Mouse (Mus musculus) forebrain, postnatal 0 days (tissue): ENCODE results near the gene Cd3eap. TPM values are rescaled to one million over a fixed set of nuclear protein-coding genes. Genes with fewer than 3 reads are reported as not detected.

Experiments used
- ATAC-seq: fragments of 200-750 bp; cut with Nextera tagmentation; 2 replicates; pipeline ENCODE4 v1.8.0; 2017; ENCODE audit warnings: mild to moderate bottlenecking, moderate library complexity
- DNase-seq: peaks from one replicate; pipeline ENCODE4 v3.0.0-alpha.2; 2015
- H3K27ac ChIP-seq: fragments of 300-500 bp; sonication (generic); 2 replicates; pipeline ENCODE4 v1.5.1; 2014; ENCODE audit warnings: low read depth, mild to moderate bottlenecking, antibody characterized with exemption, low read length, moderate library complexity, mixed read lengths
- H3K27me3 ChIP-seq: fragments of 300-500 bp; sonication (generic); 2 replicates; pipeline ENCODE4 v1.6.1; 2014; ENCODE audit warnings: mild to moderate bottlenecking, low read length, mixed read lengths; ENCODE audit not compliant: insufficient read depth
- H3K36me3 ChIP-seq: fragments of 300-500 bp; sonication (generic); 2 replicates; pipeline ENCODE4 v1.6.1; 2014; ENCODE audit warnings: mild to moderate bottlenecking, moderate library complexity; ENCODE audit not compliant: insufficient read depth
- H3K4me1 ChIP-seq: fragments of 300-500 bp; sonication (generic); 2 replicates; pipeline ENCODE4 v1.6.1; 2014; ENCODE audit warnings: antibody characterized with exemption; ENCODE audit not compliant: insufficient read depth
- H3K4me2 ChIP-seq: fragments of 300-500 bp; sonication (generic); 2 replicates; pipeline ENCODE4 v1.6.1; 2014; ENCODE audit warnings: low read depth, mild to moderate bottlenecking, moderate library complexity
- H3K4me3 ChIP-seq: fragments of 300-500 bp; sonication (generic); 2 replicates; pipeline ENCODE4 v1.5.1; 2014; ENCODE audit warnings: low read depth, low read length, mixed read lengths
- H3K9ac ChIP-seq: fragments of 300-500 bp; sonication (generic); 2 replicates; pipeline ENCODE4 v1.6.1; 2014; ENCODE audit warnings: mild to moderate bottlenecking
- H3K9me3 ChIP-seq: fragments of 300-500 bp; sonication (generic); 2 replicates; pipeline ENCODE4 v1.6.1; 2016; ENCODE audit warnings: low read length
- CTCF ChIP-seq: sonication (generic); IDR thresholded peaks from 2 replicates; pipeline ENCODE4 v1.5.1; 2016; ENCODE audit warnings: antibody characterized with exemption, control low read depth, low read depth
- WGBS: fragments of 180-500 bp; shearing (Covaris S2); extraction: QIAGEN DNeasy Blood & Tissue Kit; methylation state at CpG from one replicate; pipeline ENCODE4 v1.1.7; 2014; 5-methylcytosine and 5-hydroxymethylcytosine counted together
- polyA plus RNA-seq: library from polyadenylated mRNA; unstranded; fragments of >200 nt; fragmentation: Nextera tagmentation; extraction: Ambion mirVana; gene quantifications from 2 replicates; pipeline ENCODE4 v1.2.1, GENCODE M21; 2015
- total RNA-seq: library from RNA; depleted of rRNA; stranded (reverse); fragments of >200 nt; gene quantifications from 2 replicates; pipeline ENCODE4 v1.2.3, GENCODE M21; 2014

Cd3eap gene
- total and polyA plus RNA-seq, 2 experiments from 2014 or later, result 12.1 to 21.6 TPM

DNA sequence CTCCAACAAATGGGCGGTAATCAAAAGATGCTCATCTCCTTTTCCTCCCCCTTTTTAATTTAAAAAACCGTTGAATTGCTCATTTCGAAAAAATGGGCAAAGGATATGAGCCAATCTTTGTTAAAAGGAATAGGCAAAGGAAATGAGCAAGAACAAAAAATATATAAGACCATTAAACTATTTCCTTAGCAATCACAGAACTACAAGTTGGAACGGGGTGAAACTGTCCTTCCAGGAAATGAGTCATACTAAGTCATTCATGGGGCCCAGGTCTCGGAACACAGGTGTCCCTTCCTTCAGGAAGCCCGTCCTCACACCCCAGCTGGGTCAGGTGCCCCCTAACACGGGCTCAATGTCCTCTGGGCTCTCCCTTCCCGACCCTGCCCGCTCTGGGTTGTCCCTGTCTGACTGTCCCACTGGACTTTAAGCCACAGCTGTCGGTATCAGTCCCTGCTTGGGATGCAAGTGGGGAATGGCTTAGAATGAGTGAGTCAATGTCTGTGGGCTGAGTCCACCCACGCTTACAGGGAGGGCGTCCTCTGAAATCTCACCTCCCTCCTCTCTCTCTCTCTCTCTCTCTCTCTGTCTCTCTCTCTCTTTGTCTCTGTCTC is 14.9 kb downstream of the Cd3eap start, which contains the start of gene Ercc1:
Gene Ercc1, plus strand, starts transcription at position 542 of the 611 bp plus-strand sequence.
- WGBS, result 27% methylated on average over 12 of the region's 12 CpGs
- peak within 1 kb of the TSS; percentile 81 for H3K4me2 ChIP-seq
- peak within 1 kb of the TSS; percentile 79 for H3K9ac ChIP-seq
- peak within 1 kb of the TSS; percentile 73 for H3K4me3 ChIP-seq
- DNase-seq (no peak), ATAC-seq (no peak; the same call in 1 of the 2 replicates)
- no peaks in the 10 kb centered on the region for H3K9me3 ChIP-seq
- TF ChIP-seq CTCF, result no peak
- H3K27ac ChIP-seq, result peak within 1 kb of the TSS; percentile 89
- peaks cover 19% of the 10 kb centered on the region for H3K4me1 ChIP-seq
- peaks cover 16% of the 10 kb centered on the region for H3K36me3 ChIP-seq
- no peaks in the 10 kb centered on the region for H3K27me3 ChIP-seq

DNA sequence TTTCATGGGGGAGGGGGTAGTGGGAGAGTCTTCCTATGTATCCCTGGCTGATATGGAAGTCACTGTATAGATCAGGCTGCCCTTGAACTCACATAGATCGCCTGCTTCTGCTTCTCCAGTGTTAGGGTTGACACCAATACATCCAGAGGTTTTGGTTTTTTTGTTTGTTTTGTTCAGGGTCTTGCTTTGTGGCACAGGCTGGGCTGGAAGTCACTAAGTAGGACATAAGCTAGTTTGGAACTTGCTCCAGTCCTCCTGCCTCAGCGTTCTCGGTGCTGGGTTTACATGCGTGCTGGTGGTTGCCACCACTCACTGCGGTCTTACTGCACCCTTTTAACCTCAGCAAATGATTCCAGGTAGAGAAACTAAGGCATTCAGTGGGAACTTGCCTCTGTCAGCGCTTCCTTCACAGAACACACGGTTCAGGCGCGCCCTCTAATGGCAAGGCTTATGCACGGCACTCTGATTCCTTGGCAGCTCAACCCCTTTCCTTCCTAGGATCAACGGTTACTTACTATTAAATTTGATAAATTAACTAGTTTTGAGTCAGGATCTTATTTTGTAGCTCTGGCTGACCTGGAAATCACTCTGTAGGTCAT is 16.0 kb downstream of the Cd3eap start:
- peak; percentile 86 for TF ChIP-seq CTCF
- H3K36me3 ChIP-seq, result peaks cover 7% of the 10 kb centered on the region; the same call in 1 of the 2 replicates
- H3K9ac ChIP-seq, result no peak overlapping the region
- H3K27ac ChIP-seq, result no peak overlapping the region
- no peaks in the 10 kb centered on the region for H3K27me3 ChIP-seq
- peak overlapping the region; percentile 94; the same call in 1 of the 2 replicates for H3K4me2 ChIP-seq
- no peaks in the 10 kb centered on the region for H3K9me3 ChIP-seq
- WGBS, result under 1% methylated on average over 11 of the region's 11 CpGs
- DNase-seq (peak; percentile 84), ATAC-seq (no peak)
- peaks cover 19% of the 10 kb centered on the region for H3K4me1 ChIP-seq
- no peak overlapping the region for H3K4me3 ChIP-seq

DNA sequence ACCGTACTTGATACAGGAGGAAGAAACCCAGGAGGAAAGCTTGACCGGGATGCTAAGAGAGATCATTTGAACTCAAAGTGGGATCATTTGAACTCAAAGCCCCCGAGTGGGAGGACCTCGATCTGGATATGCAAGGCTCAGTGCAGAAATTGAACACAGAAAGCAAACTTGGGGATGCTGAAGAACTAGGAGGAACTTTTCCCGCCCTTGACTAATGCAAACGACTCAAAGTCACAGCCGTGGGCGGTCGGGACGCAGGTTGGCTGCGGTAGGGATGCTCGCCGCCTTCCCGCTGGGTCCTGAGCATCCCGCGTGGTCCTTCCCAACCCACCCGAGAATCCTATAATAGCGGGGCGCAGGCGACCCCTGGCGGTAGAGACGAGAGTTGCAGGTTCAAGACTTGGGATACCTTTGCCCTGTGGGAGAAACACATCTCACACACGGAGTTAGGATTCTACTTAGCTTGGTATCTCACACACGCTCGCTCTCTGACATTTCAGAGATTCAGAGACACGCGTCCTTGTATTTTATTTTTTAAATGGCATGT is 16.7 kb downstream of the Cd3eap start:
- Histone ChIP-seq H3K27ac (no peak overlapping the region), H3K9ac (peak overlapping the region; percentile 41), H3K4me3 (peak overlapping the region; percentile 41), H3K27me3 (no peaks in the 10 kb centered on the region), H3K4me1 (peaks cover 19% of the 10 kb centered on the region), H3K4me2 (peak overlapping the region; percentile 94), H3K9me3 (no peaks in the 10 kb centered on the region), H3K36me3 (no peaks in the 10 kb centered on the region)
- peak; percentile 92 for DNase-seq
- peak; percentile 98 for TF ChIP-seq CTCF
- WGBS, result under 1% methylated on average over 27 of the region's 27 CpGs
- peak; percentile 32 for ATAC-seq

DNA sequence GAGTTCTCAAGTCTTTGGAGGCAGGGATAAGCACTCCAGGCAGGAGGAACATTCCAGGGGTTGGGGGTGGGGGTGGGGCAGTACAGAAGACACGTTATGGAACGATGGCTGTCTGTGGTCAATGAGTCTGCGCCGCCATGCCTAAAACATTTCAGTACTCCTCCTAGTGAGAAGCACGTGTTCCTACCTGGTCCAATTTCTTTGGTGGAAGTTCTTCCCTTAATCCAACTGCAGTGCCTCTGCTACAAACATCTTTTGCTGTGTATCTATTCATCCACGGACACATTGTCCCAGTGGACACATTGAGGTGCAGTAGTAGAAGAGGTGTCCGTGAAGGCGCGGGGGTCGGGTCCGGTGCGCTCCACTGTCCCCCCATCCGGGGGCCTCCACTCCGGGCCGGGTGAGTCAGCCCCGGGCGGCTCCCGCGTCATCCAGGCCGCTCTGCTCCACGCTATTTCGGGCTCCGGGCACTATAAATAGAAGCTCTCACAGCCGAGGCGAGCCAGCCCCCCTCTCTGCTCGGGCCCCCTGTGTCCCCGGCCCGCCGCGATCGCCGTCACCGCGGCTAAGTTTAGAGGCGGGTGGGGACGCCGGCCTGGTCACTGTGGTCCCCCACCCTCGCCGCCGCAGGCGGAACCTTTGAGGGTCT is 17.4 kb downstream of the Cd3eap start:
- no peaks in the 10 kb centered on the region for H3K27me3 ChIP-seq
- DNase-seq (no peak), ATAC-seq (no peak)
- H3K27ac ChIP-seq, result no peak overlapping the region
- peak overlapping the region; percentile 41 for H3K9ac ChIP-seq
- H3K4me2 ChIP-seq, result peak overlapping the region; percentile 94
- under 1% methylated on average over 41 of the region's 41 CpGs for WGBS
- H3K4me1 ChIP-seq, result peaks cover 19% of the 10 kb centered on the region
- H3K4me3 ChIP-seq, result peak overlapping the region; percentile 41
- no peaks in the 10 kb centered on the region for H3K9me3 ChIP-seq
- H3K36me3 ChIP-seq, result no peaks in the 10 kb centered on the region
- no peak for TF ChIP-seq CTCF

DNA sequence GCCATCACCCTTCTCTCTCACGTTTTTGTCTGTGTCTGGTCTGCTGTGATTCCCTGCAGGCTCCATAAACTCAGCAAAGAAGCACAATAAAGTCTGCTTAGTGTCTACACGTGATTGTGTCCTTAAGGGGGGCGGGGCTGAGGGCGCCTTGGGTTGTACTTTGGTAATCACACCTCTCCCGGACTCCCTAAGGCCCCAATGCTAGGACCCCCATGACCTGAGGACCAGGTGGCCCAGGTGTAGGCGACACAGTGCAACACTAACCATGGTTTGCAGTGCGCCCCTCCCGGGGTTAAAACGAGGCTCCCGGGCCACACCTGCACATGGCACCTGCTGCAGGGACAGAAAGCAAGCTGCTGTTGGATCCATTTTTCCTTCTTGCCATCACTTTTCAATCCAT is 18.0 kb downstream of the Cd3eap start:
- H3K4me3 ChIP-seq, result peak overlapping the region; percentile 41; the same call in 1 of the 2 replicates

DNA sequence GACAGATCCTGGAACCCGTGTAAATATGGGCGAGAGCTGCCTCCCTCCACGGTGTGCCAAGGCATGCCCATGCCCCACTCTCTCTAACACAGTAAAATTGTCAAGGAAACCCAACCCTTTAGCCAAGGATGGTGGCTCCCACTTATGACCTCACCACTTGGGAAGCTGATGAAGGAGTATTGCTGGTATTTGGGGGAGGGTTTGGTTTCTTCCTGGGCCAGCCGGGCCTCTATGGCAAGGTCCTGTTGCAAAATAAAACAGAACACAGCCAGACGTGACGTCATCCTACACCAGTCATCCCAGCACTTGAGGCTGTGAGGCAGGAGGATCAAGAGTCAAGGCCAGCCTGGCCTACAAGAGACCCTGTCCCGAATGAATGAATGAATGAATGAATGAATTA is 20.7 kb downstream of the Cd3eap start:
- Histone ChIP-seq H3K4me1 (peaks cover 5% of the 10 kb centered on the region; the same call in 1 of the 2 replicates), H3K36me3 (no peaks in the 10 kb centered on the region), H3K27me3 (no peaks in the 10 kb centered on the region), H3K27ac (no peak overlapping the region), H3K9ac (no peak overlapping the region), H3K4me3 (no peak overlapping the region), H3K9me3 (no peaks in the 10 kb centered on the region), H3K4me2 (no peak overlapping the region)
- DNase-seq (no peak), ATAC-seq (no peak)
- TF ChIP-seq CTCF, result no peak
- 64% methylated on average over 7 of the region's 7 CpGs for WGBS

More for the DNA sequence above, 18.0 kb downstream of the Cd3eap start:
- peaks cover 19% of the 10 kb centered on the region for H3K4me1 ChIP-seq
- H3K27me3 ChIP-seq, result no peaks in the 10 kb centered on the region
- H3K9ac ChIP-seq, result no peak overlapping the region
- 27% methylated on average over 10 of the region's 10 CpGs for WGBS
- ATAC-seq (no peak), DNase-seq (no peak)
- no peak overlapping the region for H3K27ac ChIP-seq
- H3K36me3 ChIP-seq, result no peaks in the 10 kb centered on the region
- H3K4me2 ChIP-seq, result peak overlapping the region; percentile 94
- no peak for TF ChIP-seq CTCF
- no peaks in the 10 kb centered on the region for H3K9me3 ChIP-seq
